Mouse (Mus musculus) C2C12 (cell line): ENCODE results near the gene Ccdc186. TPM values are rescaled to one million over a fixed set of nuclear protein-coding genes. Genes with fewer than 3 reads are reported as not detected.
"Not testable (repeated sequence)": the region's sequence is repeated elsewhere in the genome, so short reads cannot be mapped to it uniquely, and the experiment has no call there.

Source experiments
- H3K27me3 ChIP-seq: one replicate; pipeline ENCODE4 v1.6.1; 2011; ENCODE audit not compliant: control insufficient read depth, insufficient read depth, insufficient read length
- H3K36me3 ChIP-seq: one replicate; pipeline ENCODE4 v1.6.1; 2011; ENCODE audit not compliant: control insufficient read depth, insufficient read depth
- H3K4me3 ChIP-seq: one replicate; pipeline ENCODE4 v1.5.1; 2011; ENCODE audit warnings: mild to moderate bottlenecking, control low read depth; ENCODE audit not compliant: poor library complexity, insufficient read depth, severe bottlenecking
- H3K79me2 ChIP-seq: one replicate; pipeline ENCODE4 v1.6.1; 2011; ENCODE audit not compliant: control insufficient read depth, insufficient read depth
- H3K79me3 ChIP-seq: one replicate; pipeline ENCODE4 v1.6.1; 2011; ENCODE audit warnings: low read depth, control low read depth
- H3ac ChIP-seq: one replicate; pipeline ENCODE3; 2011; ENCODE audit warnings: low read depth; ENCODE audit not compliant: control insufficient read depth, insufficient read length
- CEBPB ChIP-seq: IDR thresholded peaks from one replicate; pipeline ENCODE4 v1.6.1; 2011; ENCODE audit warnings: low read depth, mild to moderate bottlenecking, control low read depth, moderate library complexity
- CTCF ChIP-seq: IDR thresholded peaks from one replicate; pipeline ENCODE4 v1.5.1; 2011; ENCODE audit not compliant: control insufficient read depth, insufficient read depth, insufficient read length
- FOSL1 ChIP-seq: IDR thresholded peaks from one replicate; pipeline ENCODE4 v1.8.0; 2011; ENCODE audit warnings: mild to moderate bottlenecking, low read length; ENCODE audit not compliant: poor library complexity, insufficient read depth, severe bottlenecking
- MAX ChIP-seq: IDR thresholded peaks from one replicate; pipeline ENCODE4 v1.6.1; 2011; ENCODE audit warnings: mild to moderate bottlenecking, control low read depth
- MYOD1 ChIP-seq: IDR thresholded peaks from one replicate; pipeline ENCODE4 v1.6.1; 2011; ENCODE audit warnings: low read depth; ENCODE audit not compliant: control insufficient read depth, insufficient read length
- MYOG ChIP-seq: IDR thresholded peaks from one replicate; pipeline ENCODE4 v1.6.1; 2011; ENCODE audit not compliant: control insufficient read depth, insufficient read length; ENCODE audit errors: extremely low read depth
- USF1 ChIP-seq: IDR thresholded peaks from one replicate; pipeline ENCODE4 v1.6.1; 2011; ENCODE audit warnings: low read depth, mild to moderate bottlenecking, control low read depth, moderate library complexity
- polyA plus RNA-seq: library from polyadenylated mRNA; unstranded; fragments of >200 nt; fragmentation: generic; extraction: Trizol; gene quantifications from one replicate; pipeline ENCODE4 v1.2.1, GENCODE M21; 2012; ENCODE audit warnings: missing spikeins

The Ccdc186 gene
- polyA plus RNA-seq, 1 experiment: 2.9 TPM

- TF ChIP-seq CEBPB (no peak), MYOG (no peak), USF1 (no peak), FOSL1 (no peak)
These were observed 63.7 kb downstream of the Ccdc186 start for GRCm38 (mm10) chr19:56758311-56758710.

GRCm38 (mm10) chr19:56756412-56756811 is 65.6 kb downstream of the Ccdc186 start:
- Histone ChIP-seq H3K36me3 (no peaks in the 10 kb centered on the region), H3K79me2 (no peaks in the 10 kb centered on the region), H3K27me3 (no peaks in the 10 kb centered on the region), H3K4me3 (no peak overlapping the region), H3K79me3 (no peaks in the 10 kb centered on the region), H3ac (no peak overlapping the region)
- TF ChIP-seq CTCF (no peak), USF1 (no peak), CEBPB (no peak), FOSL1 (no peak), MYOG (no peak), MAX (no peak), MYOD1 (no peak)

More at GRCm38 (mm10) chr19:56758311-56758710, 63.7 kb downstream of the Ccdc186 start:
- H3K79me3 ChIP-seq: no peaks in the 10 kb centered on the region
- no peak overlapping the region for H3K4me3 ChIP-seq
- H3K79me2 ChIP-seq: no peaks in the 10 kb centered on the region
- H3K36me3 ChIP-seq: no peaks in the 10 kb centered on the region
- H3ac ChIP-seq: no peak overlapping the region
- H3K27me3 ChIP-seq: no peaks in the 10 kb centered on the region

- H3K79me3 ChIP-seq, H3K27me3 ChIP-seq: not testable (repeated sequence)
These were observed 67.5 kb downstream of the Ccdc186 start for GRCm38 (mm10) chr19:56754456-56754855.

GRCm38 (mm10) chr19:56750709-56751108 is 71.3 kb downstream of the Ccdc186 start:
- Histone ChIP-seq H3K79me2 (no peaks in the 10 kb centered on the region), H3K27me3 (no peaks in the 10 kb centered on the region), H3K79me3 (no peaks in the 10 kb centered on the region), H3ac (no peak overlapping the region), H3K4me3 (no peak overlapping the region), H3K36me3 (no peaks in the 10 kb centered on the region)
- TF ChIP-seq CTCF: no peak
- no peak for TF ChIP-seq CEBPB
- TF ChIP-seq MYOD1: no peak
- no peak for TF ChIP-seq MYOG
- no peak for TF ChIP-seq USF1
- no peak for TF ChIP-seq MAX
- no peak for TF ChIP-seq FOSL1

More at GRCm38 (mm10) chr19:56754456-56754855, 67.5 kb downstream of the Ccdc186 start:
- not testable (repeated sequence) for H3K36me3 ChIP-seq, H3K79me2 ChIP-seq, H3ac ChIP-seq, H3K4me3 ChIP-seq

- Histone ChIP-seq H3K79me2 (no peaks in the 10 kb centered on the region), H3K79me3 (no peaks in the 10 kb centered on the region), H3K36me3 (no peaks in the 10 kb centered on the region), H3K27me3 (no peaks in the 10 kb centered on the region), H3ac (no peak overlapping the region), H3K4me3 (no peak overlapping the region)
- TF ChIP-seq CTCF (no peak), USF1 (no peak), MYOG (no peak), MYOD1 (peak; percentile 47)
These were observed 72.6 kb downstream of the Ccdc186 start for GRCm38 (mm10) chr19:56749343-56749742.

- no peak for TF ChIP-seq MYOD1
- TF ChIP-seq MYOG: no peak
- TF ChIP-seq CTCF: no peak
- TF ChIP-seq FOSL1: no peak
- TF ChIP-seq CEBPB: no peak
- TF ChIP-seq USF1: no peak
- no peak for TF ChIP-seq MAX
These were observed 74.1 kb downstream of the Ccdc186 start for GRCm38 (mm10) chr19:56747878-56748277.

More at GRCm38 (mm10) chr19:56747878-56748277, 74.1 kb downstream of the Ccdc186 start:
- Histone ChIP-seq H3K79me2 (no peaks in the 10 kb centered on the region), H3ac (no peak overlapping the region), H3K36me3 (no peaks in the 10 kb centered on the region), H3K79me3 (no peaks in the 10 kb centered on the region), H3K27me3 (no peaks in the 10 kb centered on the region), H3K4me3 (no peak overlapping the region)
